Comparison of ENCODE assay signal across 29 mouse cellular contexts in genomic region chr5:64778211-64778610, GRCm38 (mm10). TPM values are rescaled to one million over a fixed set of nuclear protein-coding genes. Genes with fewer than 3 reads are reported as not detected.
DNase-seq lines count a peak whose midpoint lies in the region; ATAC-seq and TF ChIP-seq lines count a peak whose summit lies in the region.
"Had no signal": no experiment of that assay in that cellular context is flagged by ENCODE, and none has a peak within 500 bp of the region (broad histone marks: within the 10 kb centered on the region; RNA-seq: fewer than 3 reads in every experiment).

No protein-coding gene starts in this region.

- WGBS in midbrain, postnatal 0 days, result 74% methylated on average over 5 of the region's 5 CpGs
- 93% methylated on average over 5 of the region's 5 CpGs for WGBS in midbrain, embryonic 14.5 days

- no peaks in the 10 kb centered on the region for H3K79me2 ChIP-seq in CH12.LX (replicated peaks; ENCODE audit: control insufficient read depth, extremely low read depth, insufficient read depth, poor library complexity, severe bottlenecking)

- peak; percentile 8 for DNase-seq in midbrain, postnatal 0 days (ENCODE audit: low spot score)
- no peak for DNase-seq in midbrain, embryonic 14.5 days
- peak; percentile 34 for DNase-seq in CH12.LX (ENCODE audit: extremely low read depth)
- DNase-seq in adrenal gland, postnatal 14 days, result no peak
- no peak for DNase-seq in urinary bladder, postnatal 14 days (ENCODE audit: low spot score)
- DNase-seq: adrenal gland, adult 8-10 months; adrenal gland, postnatal 36 days; B cell, adult 2 months; cerebellum, adult 18-20 months; cerebellum, adult 9-10 months; cerebellum, postnatal 25 days; embryo, embryonic 11 days; gastrocnemius, postnatal 10 days; gastrocnemius, postnatal 36 days; heart, adult 2 months; heart, postnatal 14 days; heart, postnatal 4 days; kidney, adult 11 months had no signal

- TF ChIP-seq EP300 in CH12.LX (IDR thresholded peaks at IDR 0.05; ENCODE audit: low read length), result peak; percentile 72

- H3K27me3 ChIP-seq in midbrain, postnatal 0 days (ENCODE audit: insufficient read depth, low read length), result no peaks in the 10 kb centered on the region
- no peaks in the 10 kb centered on the region for H3K27me3 ChIP-seq in midbrain, embryonic 14.5 days (ENCODE audit: control insufficient read depth, insufficient read depth, low read length)
- no peaks in the 10 kb centered on the region for H3K27me3 ChIP-seq in CH12.LX (replicated peaks)
- H3K27me3 ChIP-seq: embryonic facial prominence, embryonic 13.5 days; forebrain, embryonic 12.5 days; forebrain, embryonic 15.5 days; heart, embryonic 13.5 days; intestine, embryonic 15.5 days had no signal

- no peak overlapping the region for H3K9ac ChIP-seq in midbrain, postnatal 0 days (replicated peaks; ENCODE audit: low read length, poor library complexity, severe bottlenecking)
- no peak overlapping the region for H3K9ac ChIP-seq in midbrain, embryonic 14.5 days (replicated peaks; ENCODE audit: low read length)
- no peak overlapping the region for H3K9ac ChIP-seq in CH12.LX (ENCODE audit: insufficient read depth, low read depth)
- H3K9ac ChIP-seq: embryonic facial prominence, embryonic 13.5 days; forebrain, embryonic 12.5 days; forebrain, embryonic 15.5 days; heart, embryonic 13.5 days; hindbrain, embryonic 14.5 days; intestine, embryonic 15.5 days had no signal

- H3K4me1 ChIP-seq in midbrain, postnatal 0 days (ENCODE audit: insufficient read depth, low read length), result no peaks in the 10 kb centered on the region
- H3K4me1 ChIP-seq in midbrain, embryonic 14.5 days (ENCODE audit: control insufficient read depth, insufficient read depth, low read length), result no peaks in the 10 kb centered on the region
- H3K4me1 ChIP-seq in CH12.LX (ENCODE audit: control insufficient read depth in 1 of 2, insufficient read depth in 2 of 2), result peaks cover 0 to 11% of the 10 kb centered on the region in 2 experiments; a peak in 3 of 4 replicates
- H3K4me1 ChIP-seq: embryonic facial prominence, embryonic 13.5 days; forebrain, embryonic 12.5 days; forebrain, embryonic 15.5 days; heart, embryonic 13.5 days; intestine, embryonic 15.5 days had no signal

- dilution Hi-C loops in CH12.LX (cut with MboI; ENCODE audit: extremely low pct_ligation_motif_present, extremely low pct_unique_long_range_greater_than_20kb, low sequenced_read_pairs), result no loop called here

- no peak overlapping the region for H3K4me2 ChIP-seq in midbrain, postnatal 0 days (ENCODE audit: low read depth, low read length, poor library complexity, severe bottlenecking)
- H3K4me2 ChIP-seq in midbrain, embryonic 14.5 days (ENCODE audit: low read length), result no peak overlapping the region
- H3K4me2 ChIP-seq in CH12.LX (ENCODE audit: insufficient read depth, low read depth, poor library complexity, severe bottlenecking), result no peak overlapping the region
- H3K4me2 ChIP-seq: embryonic facial prominence, embryonic 13.5 days; forebrain, embryonic 12.5 days; forebrain, embryonic 15.5 days; heart, embryonic 13.5 days; hindbrain, embryonic 14.5 days; intestine, embryonic 15.5 days had no signal

- no peak for TF ChIP-seq RAD21 in CH12.LX (IDR thresholded peaks at IDR 0.05; ENCODE audit: low read depth, low read length)

- ATAC-seq in midbrain, postnatal 0 days (ENCODE audit: low FRiP score), result no peak
- ATAC-seq in midbrain, embryonic 14.5 days (ENCODE audit: low FRiP score, low TSS enrichment), result no peak
- peak; percentile 49 for ATAC-seq in inflammation-experienced regulatory T-cells, adult 6 months
- ATAC-seq: forebrain, embryonic 15.5 days; hindbrain, postnatal 0 days; intestine, embryonic 15.5 days had no signal

- no peak for TF ChIP-seq CTCF in midbrain, postnatal 0 days (IDR thresholded peaks at IDR 0.05)
- TF ChIP-seq CTCF in CH12.LX (conservative IDR thresholded peaks at IDR 0.05 in 1 of 2, IDR thresholded peaks at IDR 0.05 in 1 of 2; ENCODE audit: low read depth in 2 of 2, low read length in 2 of 2), result no peak

- no peaks in the 10 kb centered on the region for H3K9me3 ChIP-seq in midbrain, postnatal 0 days (ENCODE audit: low read length)
- no peaks in the 10 kb centered on the region for H3K9me3 ChIP-seq in midbrain, embryonic 14.5 days (ENCODE audit: control insufficient read depth, low read length)
- no peaks in the 10 kb centered on the region for H3K9me3 ChIP-seq in CH12.LX (replicated peaks; ENCODE audit: low read length)
- H3K9me3 ChIP-seq: embryonic facial prominence, embryonic 10.5 days; embryonic facial prominence, embryonic 13.5 days; forebrain, embryonic 12.5 days; forebrain, embryonic 15.5 days; heart, embryonic 10.5 days; heart, embryonic 13.5 days; intestine, embryonic 15.5 days had no signal

- H3K4me3 ChIP-seq in midbrain, postnatal 0 days (ENCODE audit: low read depth, low read length), result no peak overlapping the region
- H3K4me3 ChIP-seq in midbrain, embryonic 14.5 days (replicated peaks; ENCODE audit: low read depth, low read length), result no peak overlapping the region
- H3K4me3 ChIP-seq in CH12.LX (replicated peaks in 1 of 3; ENCODE audit: low read depth in 2 of 3, low read length in 2 of 3, poor library complexity in 1 of 3), result no peak overlapping the region
- H3K4me3 ChIP-seq: embryonic facial prominence, embryonic 10.5 days; embryonic facial prominence, embryonic 13.5 days; erythroblast, embryonic 14.5 days; forebrain, embryonic 12.5 days; forebrain, embryonic 15.5 days; heart, adult 2 months; heart, embryonic 10.5 days; heart, embryonic 13.5 days; intestine, embryonic 15.5 days had no signal

- H3K36me3 ChIP-seq in midbrain, postnatal 0 days (ENCODE audit: insufficient read depth, low read length), result no peaks in the 10 kb centered on the region
- no peaks in the 10 kb centered on the region for H3K36me3 ChIP-seq in midbrain, embryonic 14.5 days (ENCODE audit: control insufficient read depth, insufficient read depth, low read length)
- no peaks in the 10 kb centered on the region for H3K36me3 ChIP-seq in CH12.LX (replicated peaks in 1 of 2; ENCODE audit: control insufficient read depth in 1 of 2, insufficient read depth in 1 of 2, low read length in 1 of 2)
- H3K36me3 ChIP-seq: embryonic facial prominence, embryonic 10.5 days; embryonic facial prominence, embryonic 13.5 days; forebrain, embryonic 12.5 days; forebrain, embryonic 15.5 days; heart, embryonic 10.5 days; heart, embryonic 13.5 days; intestine, embryonic 15.5 days had no signal

- TF ChIP-seq POLR2A in CH12.LX (IDR thresholded peaks at IDR 0.05; ENCODE audit: low read depth, low read length), result no peak

- in situ Hi-C loops in CH12.LX (cut with MboI; ENCODE audit: low pct_ligation_motif_present, low pct_unique_long_range_greater_than_20kb, low sequenced_read_pairs), result no loop called here

- no peak overlapping the region for H3K27ac ChIP-seq in midbrain, postnatal 0 days (ENCODE audit: low read depth, low read length)
- no peak overlapping the region for H3K27ac ChIP-seq in midbrain, embryonic 14.5 days (replicated peaks; ENCODE audit: low read depth, low read length)
- no peak overlapping the region for H3K27ac ChIP-seq in CH12.LX (ENCODE audit: insufficient read depth, low read depth)
- H3K27ac ChIP-seq: embryonic facial prominence, embryonic 10.5 days; embryonic facial prominence, embryonic 13.5 days; forebrain, embryonic 12.5 days; forebrain, embryonic 15.5 days; heart, adult 2 months; heart, embryonic 10.5 days; heart, embryonic 13.5 days; hindbrain, embryonic 14.5 days; hindbrain, postnatal 0 days; intestine, embryonic 15.5 days had no signal

TF ChIP-seq in CH12.LX, 34 proteins besides CTCF, POLR2A, EP300 and RAD21 (continues in another document):
- TF ChIP-seq JUN (IDR thresholded peaks at IDR 0.05; ENCODE audit: insufficient read depth, low read depth, low read length) (no peak), ELF1 (IDR thresholded peaks at IDR 0.05; ENCODE audit: low read depth, low read length) (no peak), MAFK (IDR thresholded peaks at IDR 0.05; ENCODE audit: insufficient replicate concordance, low read length) (no peak), ZNF384 (IDR thresholded peaks at IDR 0.05; ENCODE audit: low read depth, low read length) (no peak), POLR2AphosphoS2 (IDR thresholded peaks at IDR 0.05; ENCODE audit: low read depth, low read length) (no peak), ETS1 (conservative IDR thresholded peaks at IDR 0.05; ENCODE audit: low read depth, low read length) (no peak), HCFC1 (IDR thresholded peaks at IDR 0.05; ENCODE audit: low read depth, low read length) (no peak), JUND (conservative IDR thresholded peaks at IDR 0.05; ENCODE audit: low read depth, low read length) (no peak), MAZ (IDR thresholded peaks at IDR 0.05; ENCODE audit: low read depth, low read length) (no peak), CHD1 (IDR thresholded peaks at IDR 0.05; ENCODE audit: low read depth, low read length) (no peak), ZMIZ1 (IDR thresholded peaks at IDR 0.05; ENCODE audit: low read depth, low read length) (no peak), USF1 (IDR thresholded peaks at IDR 0.05; ENCODE audit: low read depth, low read length) (no peak), RCOR1 (conservative IDR thresholded peaks at IDR 0.05; ENCODE audit: low read depth, low read length) (no peak), PAX5 (IDR thresholded peaks at IDR 0.05; ENCODE audit: low read length) (no peak), MAX (IDR thresholded peaks at IDR 0.05; ENCODE audit: low read length) (no peak), SMC3 (IDR thresholded peaks at IDR 0.05; ENCODE audit: low read depth, low read length) (no peak), MYC (IDR thresholded peaks at IDR 0.05; ENCODE audit: low read depth, low read length) (no peak), BHLHE40 (IDR thresholded peaks at IDR 0.05; ENCODE audit: low read depth, low read length) (no peak), CHD2 (IDR thresholded peaks at IDR 0.05; ENCODE audit: low read length) (peak; percentile 64), MEF2A (IDR thresholded peaks at IDR 0.05; ENCODE audit: borderline replicate concordance, low read depth, low read length) (peak; percentile 24; the same call in 1 of the 2 replicates), SIN3A (IDR thresholded peaks at IDR 0.05; ENCODE audit: low read length) (no peak), TBP (conservative IDR thresholded peaks at IDR 0.05; ENCODE audit: low read depth, low read length) (no peak), E2F4 (IDR thresholded peaks at IDR 0.05; ENCODE audit: insufficient replicate concordance, low read depth, low read length) (no peak)

RNA-seq across cellular contexts. Expression of gene Klf3, which starts 25.0 kb away (rescaled TPM):
- 12.3 and 14.9 TPM in 2 replicates for total RNA-seq in midbrain, postnatal 0 days (2014; rRNA removed)
- polyA plus RNA-seq in midbrain, postnatal 0 days (2015; fragmentation: Nextera tagmentation; extraction: Ambion mirVana), result 26.7 and 28.9 TPM in 2 replicates
- polyA plus RNA-seq in midbrain, embryonic 14.5 days (2014; fragmentation: Nextera tagmentation; extraction: Ambion mirVana), result 19.2 and 25.3 TPM in 2 replicates
- total RNA-seq in CH12.LX (2012; rRNA removed) (0.17 and 0.64 TPM in 2 replicates), CH12.LX (2014; rRNA removed) (0.40 and 0.47 TPM in 2 replicates)
- polyA plus RNA-seq in CH12.LX (2012; ENCODE audit: insufficient read length, low read depth), result 3.3 and 4.4 TPM in 2 replicates
- 10 to 100 TPM; 46.7 to 93.5 (median 83.6) TPM for polyA plus RNA-seq in inflammation-experienced regulatory T-cells, adult 6 months (2017; shearing (Covaris generic))
- total RNA-seq in adrenal gland, postnatal 14 days (2021), result 73.5 and 74.1 TPM in 2 replicates

Comparison
In these comparisons a context has a peak if more than half of its experiments do, and no peak if none do; other contexts are left out.
1. DNase-seq: peak in midbrain, postnatal 0 days (single experiment) and CH12.LX (single experiment); none in midbrain, embryonic 14.5 days (single experiment), adrenal gland, postnatal 14 days (single experiment) and urinary bladder, postnatal 14 days (single experiment).